Mouse (Mus musculus) midbrain, embryonic 14.5 days (tissue): Measurements from ENCODE around the gene Smoc1. TPM values are rescaled to one million over a fixed set of nuclear protein-coding genes. Genes with fewer than 3 reads are reported as not detected.

ENCODE experiments used
- ATAC-seq: fragments of 200-750 bp; cut with Nextera tagmentation; 2 replicates; pipeline ENCODE4 v1.8.0; 2017; ENCODE audit warnings: moderate number of reproducible peaks, moderate library complexity; ENCODE audit not compliant: low FRiP score, low TSS enrichment
- DNase-seq: peaks from one replicate; pipeline ENCODE4 v3.0.0-alpha.2; 2015
- H3K27ac ChIP-seq: fragments of 300-500 bp; sonication (generic); replicated peaks from 2 replicates; pipeline ENCODE4 v1.5.1; 2014; ENCODE audit warnings: mild to moderate bottlenecking, low read depth, low read length, moderate library complexity
- H3K27me3 ChIP-seq: fragments of 300-500 bp; sonication (generic); 2 replicates; pipeline ENCODE4 v1.6.1; 2014; ENCODE audit warnings: low read length, control low read depth, mixed read lengths; ENCODE audit not compliant: control insufficient read depth, insufficient read depth
- H3K36me3 ChIP-seq: fragments of 300-500 bp; sonication (generic); 2 replicates; pipeline ENCODE4 v1.6.1; 2014; ENCODE audit warnings: low read length, control low read depth; ENCODE audit not compliant: control insufficient read depth, insufficient read depth
- H3K4me1 ChIP-seq: fragments of 300-500 bp; sonication (generic); 2 replicates; pipeline ENCODE4 v1.6.1; 2014; ENCODE audit warnings: mild to moderate bottlenecking, antibody characterized with exemption, low read length, control low read depth; ENCODE audit not compliant: control insufficient read depth, insufficient read depth
- H3K4me2 ChIP-seq: fragments of 300-500 bp; sonication (generic); 2 replicates; pipeline ENCODE4 v1.6.1; 2014; ENCODE audit warnings: mild to moderate bottlenecking, low read length, moderate library complexity
- H3K4me3 ChIP-seq: fragments of 300-500 bp; sonication (generic); replicated peaks from 2 replicates; pipeline ENCODE4 v1.5.1; 2014; ENCODE audit warnings: low read depth, low read length
- H3K9ac ChIP-seq: fragments of 300-500 bp; sonication (generic); replicated peaks from 2 replicates; pipeline ENCODE4 v1.6.1; 2014; ENCODE audit warnings: mild to moderate bottlenecking, low read length, moderate library complexity
- H3K9me3 ChIP-seq: fragments of 300-500 bp; sonication (generic); 2 replicates; pipeline ENCODE4 v1.6.1; 2016; ENCODE audit warnings: low read length, control low read depth, mixed read lengths; ENCODE audit not compliant: control insufficient read depth
- WGBS: fragments of 180-500 bp; shearing (Covaris S2); extraction: QIAGEN DNeasy Blood & Tissue Kit; methylation state at CpG from one replicate; pipeline ENCODE4 v1.1.7; 2014; 5-methylcytosine and 5-hydroxymethylcytosine counted together
- polyA plus RNA-seq: library from polyadenylated mRNA; unstranded; fragments of >200 nt; fragmentation: Nextera tagmentation; extraction: Ambion mirVana; gene quantifications from 2 replicates; pipeline ENCODE4 v1.2.1, GENCODE M21; 2014

Smoc1 gene
- polyA plus RNA-seq, 1 experiment from 2014 or later, result 21.6 TPM

DNA sequence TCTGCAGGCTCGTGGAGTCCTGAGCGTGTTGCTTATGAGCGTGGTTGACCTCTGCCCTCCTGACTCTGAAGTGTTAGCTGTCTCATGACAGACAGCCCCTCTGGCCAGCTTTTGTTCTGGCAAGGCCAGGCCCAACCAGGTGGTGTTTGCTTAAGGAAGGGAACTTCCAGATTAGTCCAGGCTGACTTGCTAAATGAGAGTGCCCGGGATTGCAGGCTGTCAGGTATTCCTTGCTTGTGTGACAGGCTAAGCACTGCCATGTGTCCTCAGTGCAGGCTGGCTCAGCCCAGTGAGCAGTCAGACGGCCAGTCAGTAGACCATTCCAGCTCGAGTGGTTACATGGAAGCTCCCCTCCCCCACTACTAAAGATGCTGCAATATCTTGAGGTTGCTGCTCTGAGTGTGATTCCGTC is 82.0 kb downstream of the Smoc1 start:
- ATAC-seq, result no peak
- DNase-seq, result peak; percentile 35

DNA sequence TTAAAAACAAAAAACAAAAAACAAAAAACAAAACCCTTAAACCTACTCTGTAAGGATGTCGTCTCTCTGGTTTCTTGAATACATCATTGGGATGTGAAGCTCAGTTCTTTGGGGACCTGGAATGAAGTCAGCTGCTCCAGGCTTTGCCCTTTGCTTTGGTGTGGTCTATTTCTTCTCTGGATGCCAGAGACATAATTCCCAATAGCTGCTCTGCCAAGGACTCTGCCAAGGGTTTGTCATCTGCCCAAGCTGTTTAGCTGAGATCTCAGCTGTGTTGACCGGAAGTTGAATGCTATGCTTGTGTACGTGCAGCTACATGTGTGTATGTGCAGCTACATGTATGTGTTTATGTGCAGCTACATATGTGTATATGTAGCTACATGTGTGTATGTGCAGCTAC is 83.4 kb downstream of the Smoc1 start:
- H3K27me3 ChIP-seq, result no peaks in the 10 kb centered on the region
- WGBS, result 80% methylated on average over 3 of the region's 3 CpGs
- H3K4me1 ChIP-seq, result peaks cover 11% of the 10 kb centered on the region
- H3K9ac ChIP-seq, result no peak overlapping the region
- H3K4me3 ChIP-seq, result no peak overlapping the region
- H3K4me2 ChIP-seq, result no peak overlapping the region
- DNase-seq (no peak), ATAC-seq (no peak)
- no peaks in the 10 kb centered on the region for H3K36me3 ChIP-seq
- no peak overlapping the region for H3K27ac ChIP-seq
- H3K9me3 ChIP-seq, result no peaks in the 10 kb centered on the region

More for the DNA sequence above, 82.0 kb downstream of the Smoc1 start:
- WGBS, result 14% methylated on average over 7 of the region's 7 CpGs
- Histone ChIP-seq H3K27ac (0 out of 2 replicates have a peak overlapping the region, but pooled peaks have one; percentile 26), H3K9me3 (no peaks in the 10 kb centered on the region), H3K36me3 (no peaks in the 10 kb centered on the region), H3K9ac (no peak overlapping the region), H3K4me1 (peaks cover 11% of the 10 kb centered on the region), H3K4me3 (no peak overlapping the region), H3K4me2 (no peak overlapping the region), H3K27me3 (no peaks in the 10 kb centered on the region)

DNA sequence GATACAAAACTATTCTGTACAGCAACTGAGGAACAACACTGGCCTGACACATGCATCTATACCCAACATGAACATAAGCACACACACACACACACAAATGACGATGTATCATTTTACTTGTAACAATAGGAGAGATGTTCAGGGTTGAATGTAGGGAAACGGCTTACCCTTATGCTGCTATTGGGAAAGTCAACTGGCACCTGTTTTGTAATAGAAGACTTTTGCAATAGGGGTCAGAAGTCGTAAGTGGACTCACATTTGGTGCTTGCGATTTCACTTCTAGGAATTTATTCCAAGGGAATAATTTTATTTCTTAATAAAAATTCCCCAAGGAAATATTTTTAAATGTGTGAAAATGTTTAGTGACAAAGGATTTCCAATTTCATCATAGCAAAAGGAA is 85.7 kb downstream of the Smoc1 start:
- Histone ChIP-seq H3K4me1 (peaks cover 11% of the 10 kb centered on the region), H3K27ac (no peak overlapping the region), H3K4me2 (no peak overlapping the region), H3K27me3 (no peaks in the 10 kb centered on the region), H3K9me3 (no peaks in the 10 kb centered on the region), H3K36me3 (no peaks in the 10 kb centered on the region), H3K9ac (no peak overlapping the region), H3K4me3 (no peak overlapping the region)
- WGBS, result 94% methylated on average over 4 of the region's 4 CpGs
- ATAC-seq, result no peak
- DNase-seq, result no peak

DNA sequence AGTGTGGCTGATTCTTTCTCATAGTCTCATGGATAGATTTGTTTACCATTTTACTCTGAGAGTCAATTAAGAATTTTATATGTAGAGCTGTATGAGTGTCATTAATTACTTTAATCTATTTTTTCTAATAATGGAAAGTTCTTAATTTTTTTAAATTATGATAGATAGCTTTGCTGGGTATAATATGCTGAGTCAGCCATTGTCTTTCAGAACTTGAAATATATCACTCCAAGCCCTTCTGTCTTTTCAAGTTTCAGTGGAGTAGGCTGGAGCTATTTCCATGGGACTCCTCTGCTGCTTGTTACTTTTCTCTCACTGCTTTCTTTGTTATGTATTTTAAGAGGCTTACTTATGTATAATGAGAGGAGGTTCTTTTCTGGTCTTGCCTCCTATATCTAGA is 93.7 kb downstream of the Smoc1 start:
- H3K4me3 ChIP-seq, result no peak overlapping the region
- no peak overlapping the region for H3K4me2 ChIP-seq
- no peak overlapping the region for H3K9ac ChIP-seq
- no peaks in the 10 kb centered on the region for H3K36me3 ChIP-seq
- H3K4me1 ChIP-seq, result no peaks in the 10 kb centered on the region
- DNase-seq (no peak), ATAC-seq (no peak)
- no peak overlapping the region for H3K27ac ChIP-seq
- H3K27me3 ChIP-seq, result no peaks in the 10 kb centered on the region
- no peaks in the 10 kb centered on the region for H3K9me3 ChIP-seq

DNA sequence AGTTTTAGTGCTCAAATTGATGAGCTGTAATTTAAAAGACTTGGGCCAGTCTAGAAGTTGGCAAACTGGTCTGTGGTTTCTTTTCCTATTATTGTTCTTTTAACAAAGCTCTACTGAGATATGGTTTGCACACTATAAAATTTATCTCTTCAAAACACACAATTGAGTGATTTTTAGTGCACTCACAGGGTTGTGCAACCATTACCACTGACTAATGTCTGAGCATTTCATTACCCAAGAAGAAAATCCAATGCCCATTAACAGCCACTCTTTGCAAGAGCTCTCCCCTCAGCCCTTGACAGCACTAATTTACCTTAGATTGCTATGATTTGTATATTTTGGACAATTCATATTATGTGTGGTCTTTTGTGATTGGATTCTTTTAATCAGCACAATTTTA is 97.2 kb downstream of the Smoc1 start:
- Histone ChIP-seq H3K9ac (no peak overlapping the region), H3K4me2 (no peak overlapping the region), H3K27ac (no peak overlapping the region), H3K36me3 (no peaks in the 10 kb centered on the region), H3K27me3 (no peaks in the 10 kb centered on the region), H3K9me3 (no peaks in the 10 kb centered on the region), H3K4me1 (no peaks in the 10 kb centered on the region), H3K4me3 (no peak overlapping the region)
- DNase-seq (no peak), ATAC-seq (no peak)

DNA sequence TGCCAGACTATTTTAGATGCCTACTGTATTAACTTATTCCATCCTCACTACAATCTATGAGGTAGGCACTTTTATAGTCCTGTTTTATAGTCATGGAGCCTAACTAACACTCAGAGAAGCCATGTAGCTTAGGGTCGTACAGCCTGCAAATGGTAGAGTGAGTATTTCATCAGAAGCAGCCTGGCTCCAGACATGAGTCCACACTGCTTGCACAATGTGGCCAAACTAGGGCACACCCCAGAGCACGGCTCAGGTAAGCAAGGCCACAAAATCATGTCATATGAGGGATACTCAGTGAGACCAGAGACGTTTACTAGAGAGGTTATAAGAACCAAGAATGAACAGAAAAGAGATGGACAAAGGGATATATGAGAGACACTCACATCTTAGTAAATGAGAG is 100.2 kb downstream of the Smoc1 start:
- H3K27me3 ChIP-seq, result no peaks in the 10 kb centered on the region
- H3K27ac ChIP-seq, result no peak overlapping the region
- H3K4me3 ChIP-seq, result no peak overlapping the region
- 91% methylated on average over 3 of the region's 3 CpGs for WGBS
- no peak overlapping the region for H3K4me2 ChIP-seq
- no peaks in the 10 kb centered on the region for H3K36me3 ChIP-seq
- no peak for ATAC-seq
- H3K9ac ChIP-seq, result no peak overlapping the region
- H3K4me1 ChIP-seq, result no peaks in the 10 kb centered on the region
- DNase-seq, result no peak
- no peaks in the 10 kb centered on the region for H3K9me3 ChIP-seq

DNA sequence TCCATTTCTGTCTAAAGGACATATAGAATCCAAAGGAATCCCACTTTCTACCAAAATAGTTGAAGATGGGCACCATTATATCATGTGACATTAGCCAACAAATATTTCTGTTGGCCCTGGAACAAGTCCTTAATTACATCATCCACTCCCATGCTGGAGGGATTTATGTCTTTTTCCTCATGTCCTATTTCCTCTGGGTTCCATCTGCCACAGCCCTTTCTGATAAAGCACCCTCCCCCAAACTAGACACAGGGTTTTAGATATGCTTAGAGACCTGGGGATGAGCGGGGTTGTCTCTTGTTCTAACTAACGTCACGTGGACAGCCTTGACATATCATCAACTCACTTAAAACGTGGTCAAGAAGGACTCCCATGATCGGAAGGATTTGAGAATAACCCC is 102.1 kb downstream of the Smoc1 start:
- Histone ChIP-seq H3K4me2 (no peak overlapping the region), H3K9me3 (no peaks in the 10 kb centered on the region), H3K4me3 (no peak overlapping the region), H3K36me3 (no peaks in the 10 kb centered on the region), H3K9ac (no peak overlapping the region), H3K4me1 (0 out of 2 replicates have a peak, but pooled peaks cover 2% of the 10 kb centered on the region), H3K27ac (no peak overlapping the region), H3K27me3 (no peaks in the 10 kb centered on the region)
- ATAC-seq (no peak), DNase-seq (no peak)
- 89% methylated on average over 5 of the region's 5 CpGs for WGBS

DNA sequence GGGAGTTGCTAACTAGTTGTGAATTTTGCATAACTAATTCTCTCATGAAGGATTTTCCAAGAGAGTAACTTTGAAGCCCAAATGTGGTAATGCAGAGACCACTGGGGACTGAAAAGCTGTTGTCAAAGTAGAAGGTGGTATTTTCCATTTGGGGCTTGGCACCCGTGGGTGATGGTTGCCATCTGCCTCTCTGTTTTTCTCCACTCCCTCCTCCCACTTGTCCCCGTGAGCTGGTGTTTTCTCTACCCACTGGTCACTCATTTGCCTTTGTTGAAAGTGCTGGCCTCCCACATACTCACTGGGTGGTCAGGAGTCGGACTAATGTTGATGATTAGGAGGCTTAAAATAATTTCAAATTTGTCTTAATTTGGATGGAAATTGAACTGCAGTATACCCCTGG is 104.1 kb downstream of the Smoc1 start:
- 64% methylated on average over 3 of the region's 3 CpGs for WGBS
- H3K4me3 ChIP-seq, result no peak overlapping the region
- H3K4me2 ChIP-seq, result no peak overlapping the region
- no peaks in the 10 kb centered on the region for H3K36me3 ChIP-seq
- H3K27ac ChIP-seq, result no peak overlapping the region
- no peak for DNase-seq
- no peak for ATAC-seq
- H3K9me3 ChIP-seq, result no peaks in the 10 kb centered on the region
- H3K9ac ChIP-seq, result no peak overlapping the region
- H3K27me3 ChIP-seq, result no peaks in the 10 kb centered on the region
- 0 out of 2 replicates have a peak, but pooled peaks cover 2% of the 10 kb centered on the region for H3K4me1 ChIP-seq

DNA sequence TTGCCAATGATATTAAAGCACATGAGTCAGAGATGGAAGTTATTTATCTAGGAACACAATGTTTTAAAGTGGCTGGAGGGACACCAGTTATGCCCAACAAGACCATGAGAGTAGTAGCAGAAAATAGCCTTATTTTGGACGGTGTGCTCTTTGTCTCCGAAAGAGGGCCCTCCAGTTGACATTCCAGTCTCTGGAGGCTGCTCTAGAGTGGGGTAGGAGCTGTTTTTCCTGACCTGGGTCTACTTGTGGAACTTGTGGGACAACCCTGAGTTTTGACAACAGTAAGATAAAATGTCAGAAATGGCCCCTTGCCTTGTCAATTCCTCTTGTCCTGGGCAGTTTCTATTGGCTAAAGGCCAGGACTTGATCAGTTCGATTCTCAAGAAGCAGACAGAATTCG is 104.5 kb downstream of the Smoc1 start:
- Histone ChIP-seq H3K4me1 (0 out of 2 replicates have a peak, but pooled peaks cover 2% of the 10 kb centered on the region), H3K9ac (no peak overlapping the region), H3K36me3 (no peaks in the 10 kb centered on the region), H3K27me3 (no peaks in the 10 kb centered on the region), H3K4me3 (no peak overlapping the region), H3K4me2 (no peak overlapping the region), H3K27ac (no peak overlapping the region), H3K9me3 (no peaks in the 10 kb centered on the region)
- ATAC-seq (no peak), DNase-seq (no peak)
- 85% methylated on average over 4 of the region's 4 CpGs for WGBS
